Mouse (Mus musculus): ENCODE results near the gene Tpst1. TPM values are rescaled to one million over a fixed set of nuclear protein-coding genes. Genes with fewer than 3 reads are reported as not detected.

The Tpst1 gene
- polyA plus RNA-seq, 1 experiment from 2014 or later, result 65.4 TPM

GRCm38 (mm10) chr5:130171956-130172601 lies 99.0 kb downstream of the Tpst1 start:
- no peaks in the 10 kb centered on the region for H3K27me3 ChIP-seq (ENCODE audit: low read depth, poor library complexity, severe bottlenecking)
- H3K36me3 ChIP-seq, result no peaks in the 10 kb centered on the region
- H3K4me1 ChIP-seq, result peaks cover 20% of the 10 kb centered on the region
- peak overlapping the region; percentile 97 for H3K4me3 ChIP-seq
- H3K9me3 ChIP-seq (replicated peaks), result no peaks in the 10 kb centered on the region
- peak overlapping the region; percentile 92 for H3K27ac ChIP-seq
- WGBS, result 2% methylated on average over 43 of the region's 46 CpGs
- no peak for DNase-seq (ENCODE audit: low spot score)

- H3K4me1 ChIP-seq, result peaks cover 20% of the 10 kb centered on the region
- no peaks in the 10 kb centered on the region for H3K9me3 ChIP-seq (replicated peaks)
- 96% methylated on average over 4 of the region's 4 CpGs for WGBS
- H3K27me3 ChIP-seq (ENCODE audit: low read depth, poor library complexity, severe bottlenecking), result no peaks in the 10 kb centered on the region
- no peaks in the 10 kb centered on the region for H3K36me3 ChIP-seq
- no peak for DNase-seq (ENCODE audit: low spot score)
- no peak overlapping the region for H3K27ac ChIP-seq
- H3K4me3 ChIP-seq, result peak overlapping the region; percentile 97
These were observed 99.9 kb downstream of the Tpst1 start for GRCm38 (mm10) chr5:130173012-130173411.

- peaks cover 5% of the 10 kb centered on the region for H3K4me1 ChIP-seq
- H3K9me3 ChIP-seq (replicated peaks), result no peaks in the 10 kb centered on the region
- H3K4me3 ChIP-seq, result no peak overlapping the region
- no peaks in the 10 kb centered on the region for H3K27me3 ChIP-seq (ENCODE audit: low read depth, poor library complexity, severe bottlenecking)
- no peaks in the 10 kb centered on the region for H3K36me3 ChIP-seq
- no peak overlapping the region for H3K27ac ChIP-seq
- WGBS, result 74% methylated on average over 4 of the region's 4 CpGs
- no peak for DNase-seq (ENCODE audit: low spot score)
These were observed 104.7 kb downstream of the Tpst1 start for GRCm38 (mm10) chr5:130177871-130178270.

- Histone ChIP-seq H3K4me1 (no peaks in the 10 kb centered on the region), H3K9me3 (replicated peaks) (no peaks in the 10 kb centered on the region), H3K27me3 (ENCODE audit: low read depth, poor library complexity, severe bottlenecking) (no peaks in the 10 kb centered on the region), H3K36me3 (no peaks in the 10 kb centered on the region), H3K27ac (no peak overlapping the region), H3K4me3 (no peak overlapping the region)
- 75% methylated on average over 7 of the region's 7 CpGs for WGBS
- no peak for DNase-seq (ENCODE audit: low spot score)
These were observed 107.2 kb downstream of the Tpst1 start for GRCm38 (mm10) chr5:130180362-130180761.

- no peak overlapping the region for H3K4me3 ChIP-seq
- DNase-seq (ENCODE audit: low spot score), result no peak
- H3K9me3 ChIP-seq (replicated peaks), result no peaks in the 10 kb centered on the region
- 89% methylated on average over 6 of the region's 6 CpGs for WGBS
- H3K27me3 ChIP-seq (ENCODE audit: low read depth, poor library complexity, severe bottlenecking), result no peaks in the 10 kb centered on the region
- H3K36me3 ChIP-seq, result no peaks in the 10 kb centered on the region
- H3K4me1 ChIP-seq, result no peaks in the 10 kb centered on the region
- no peak overlapping the region for H3K27ac ChIP-seq
These were observed 108.8 kb downstream of the Tpst1 start for GRCm38 (mm10) chr5:130181740-130182540.

GRCm38 (mm10) chr5:130182541-130182821 lies 109.4 kb downstream of the Tpst1 start:
- 90% methylated on average over 3 of the region's 3 CpGs for WGBS
- DNase-seq (ENCODE audit: low spot score), result no peak
- H3K4me3 ChIP-seq, result no peak overlapping the region

GRCm38 (mm10) chr5:130184193-130184856 lies 111.2 kb downstream of the Tpst1 start:
- H3K4me1 ChIP-seq, result no peaks in the 10 kb centered on the region
- no peak for DNase-seq (ENCODE audit: low spot score)
- 84% methylated on average over 9 of the region's 9 CpGs for WGBS

More at GRCm38 (mm10) chr5:130182541-130182821, 109.4 kb downstream of the Tpst1 start:
- no peaks in the 10 kb centered on the region for H3K9me3 ChIP-seq (replicated peaks)
- no peaks in the 10 kb centered on the region for H3K4me1 ChIP-seq
- H3K27ac ChIP-seq, result no peak overlapping the region
- 0 out of 2 replicates have a peak, but pooled peaks cover 2% of the 10 kb centered on the region for H3K36me3 ChIP-seq
- no peaks in the 10 kb centered on the region for H3K27me3 ChIP-seq (ENCODE audit: low read depth, poor library complexity, severe bottlenecking)

GRCm38 (mm10) chr5:130185312-130185711 lies 112.2 kb downstream of the Tpst1 start:
- no peak overlapping the region for H3K27ac ChIP-seq
- no peaks in the 10 kb centered on the region for H3K4me1 ChIP-seq
- 90% methylated on average over 6 of the region's 6 CpGs for WGBS
- no peaks in the 10 kb centered on the region for H3K27me3 ChIP-seq (ENCODE audit: low read depth, poor library complexity, severe bottlenecking)
- no peak overlapping the region for H3K4me3 ChIP-seq
- H3K36me3 ChIP-seq, result peaks cover 28% of the 10 kb centered on the region
- DNase-seq (ENCODE audit: low spot score), result no peak
- no peaks in the 10 kb centered on the region for H3K9me3 ChIP-seq (replicated peaks)

More at GRCm38 (mm10) chr5:130184193-130184856, 111.2 kb downstream of the Tpst1 start:
- Histone ChIP-seq H3K4me3 (no peak overlapping the region), H3K27me3 (ENCODE audit: low read depth, poor library complexity, severe bottlenecking) (no peaks in the 10 kb centered on the region), H3K27ac (no peak overlapping the region), H3K9me3 (replicated peaks) (no peaks in the 10 kb centered on the region), H3K36me3 (peaks cover 18% of the 10 kb centered on the region)

Other genes with a start within 250 kb of the Tpst1 start
- 36.8 and 43.5 TPM in 2 replicates for gene Sumf2, start 226.3 kb upstream of the Tpst1 start, polyA plus RNA-seq (2016; fragmentation: Nextera tagmentation; extraction: Ambion mirVana)
- 1,262 and 1,296 TPM in 2 replicates for gene Chchd2, start 185.9 kb upstream of the Tpst1 start, polyA plus RNA-seq (2016; fragmentation: Nextera tagmentation; extraction: Ambion mirVana)
- gene Zbed5, start 177.6 kb upstream of the Tpst1 start, polyA plus RNA-seq (2016; fragmentation: Nextera tagmentation; extraction: Ambion mirVana), result 10.1 and 12.2 TPM in 2 replicates
- 0.20 and 0.31 TPM in 2 replicates for gene Phkg1, start 174.8 kb upstream of the Tpst1 start, polyA plus RNA-seq (2016; fragmentation: Nextera tagmentation; extraction: Ambion mirVana)
- gene Nupr1l, start 164.8 kb upstream of the Tpst1 start, polyA plus RNA-seq (2016; fragmentation: Nextera tagmentation; extraction: Ambion mirVana), result 2.7 and 4.5 TPM in 2 replicates
- 34.4 and 36.7 TPM in 2 replicates for gene Vkorc1l1, start 131.4 kb upstream of the Tpst1 start, polyA plus RNA-seq (2016; fragmentation: Nextera tagmentation; extraction: Ambion mirVana)
- 53.9 and 61.7 TPM in 2 replicates for gene Gusb, start 70.3 kb upstream of the Tpst1 start, polyA plus RNA-seq (2016; fragmentation: Nextera tagmentation; extraction: Ambion mirVana)
- 26.1 and 27.5 TPM in 2 replicates for gene Asl, start 44.1 kb upstream of the Tpst1 start, polyA plus RNA-seq (2016; fragmentation: Nextera tagmentation; extraction: Ambion mirVana)
- 57.2 and 61.0 TPM in 2 replicates for gene Crcp, start 44.0 kb upstream of the Tpst1 start, polyA plus RNA-seq (2016; fragmentation: Nextera tagmentation; extraction: Ambion mirVana)
- gene Kctd7, start 71.5 kb downstream of the Tpst1 start, polyA plus RNA-seq (2016; fragmentation: Nextera tagmentation; extraction: Ambion mirVana), result 3.4 and 4.7 TPM in 2 replicates
- 21.7 and 22.1 TPM in 2 replicates for gene Rabgef1, start 98.5 kb downstream of the Tpst1 start, polyA plus RNA-seq (2016; fragmentation: Nextera tagmentation; extraction: Ambion mirVana)
- gene Tmem248, start 143.8 kb downstream of the Tpst1 start, polyA plus RNA-seq (2016; fragmentation: Nextera tagmentation; extraction: Ambion mirVana), result 40.2 and 40.5 TPM in 2 replicates
- 61.7 and 66.8 TPM in 2 replicates for gene Sbds, start 182.2 kb downstream of the Tpst1 start, polyA plus RNA-seq (2016; fragmentation: Nextera tagmentation; extraction: Ambion mirVana)
- 31.4 and 34.3 TPM in 2 replicates for gene Tyw1, start 182.3 kb downstream of the Tpst1 start, polyA plus RNA-seq (2016; fragmentation: Nextera tagmentation; extraction: Ambion mirVana)

All from limb, embryonic 10.5 days (tissue).